Mouse (Mus musculus) CH12.LX (cell line): ENCODE results near the gene Tusc2. TPM values are rescaled to one million over a fixed set of nuclear protein-coding genes. Genes with fewer than 3 reads are reported as not detected.

Experiments used
- DNase-seq: peaks from one replicate; pipeline ENCODE4 v3.0.0-alpha.2; 2013; ENCODE audit errors: extremely low read depth
- H3K27ac ChIP-seq: 2 replicates; pipeline ENCODE4 v1.5.1; 2012; ENCODE audit warnings: low read depth, mild to moderate bottlenecking, control low read depth, moderate library complexity; ENCODE audit not compliant: insufficient read depth
- H3K27me3 ChIP-seq: replicated peaks from 2 replicates; pipeline ENCODE3; 2012; ENCODE audit warnings: inconsistent platforms
- H3K36me3 ChIP-seq, 2 experiments: replicated peaks in 1 of 2; 2 replicates each; pipeline versions ENCODE3 to v1.6.1; 2012; ENCODE audit warnings: inconsistent platforms in 1 of 2, low read length in 1 of 2, mild to moderate bottlenecking in 1 of 2, mixed read lengths in 1 of 2, moderate library complexity in 1 of 2; ENCODE audit not compliant: control insufficient read depth in 1 of 2, insufficient read depth in 1 of 2
- H3K4me1 ChIP-seq, 2 experiments: 2 replicates each; pipeline ENCODE4 v1.6.1; 2012; ENCODE audit warnings: inconsistent platforms in 1 of 2, moderate library complexity in 1 of 2; ENCODE audit not compliant: insufficient read depth in 2 of 2, control insufficient read depth in 1 of 2
- H3K4me2 ChIP-seq: 2 replicates; pipeline ENCODE4 v1.6.1; 2012; ENCODE audit warnings: low read depth, mild to moderate bottlenecking, control low read depth; ENCODE audit not compliant: poor library complexity, insufficient read depth, severe bottlenecking
- H3K4me3 ChIP-seq, 3 experiments: fragments of 150-350 bp in 1 of 3; sonication (generic) in 1 of 3; replicated peaks in 1 of 3; 2 replicates each; pipeline versions ENCODE3 to v1.5.1; 2011 to 2012; ENCODE audit warnings: low read depth in 2 of 3, low read length in 2 of 3, mild to moderate bottlenecking in 2 of 3, moderate library complexity in 2 of 3, control low read depth in 1 of 3, improper control_type of control experiment in 1 of 3, inconsistent platforms in 1 of 3, mixed read lengths in 1 of 3; ENCODE audit not compliant: poor library complexity in 1 of 3
- H3K79me2 ChIP-seq: replicated peaks from 2 replicates; pipeline ENCODE4 v1.6.1; 2012; ENCODE audit warnings: mild to moderate bottlenecking, moderate library complexity; ENCODE audit not compliant: control insufficient read depth, poor library complexity, insufficient read depth, severe bottlenecking; ENCODE audit errors: extremely low read depth
- H3K9ac ChIP-seq: 2 replicates; pipeline ENCODE4 v1.6.1; 2012; ENCODE audit warnings: low read depth, mild to moderate bottlenecking, control low read depth, moderate library complexity; ENCODE audit not compliant: insufficient read depth
- H3K9me3 ChIP-seq: replicated peaks from 2 replicates; pipeline ENCODE3; 2012; ENCODE audit warnings: low read length, inconsistent platforms, mixed read lengths
- BHLHE40 ChIP-seq: IDR thresholded peaks from 2 replicates; pipeline ENCODE4 v1.6.1; 2011; ENCODE audit warnings: mild to moderate bottlenecking, low read depth, low read length, improper control_type of control experiment
- CHD2 ChIP-seq: IDR thresholded peaks from 2 replicates; pipeline ENCODE4 v1.6.1; 2011; ENCODE audit warnings: low read length, improper control_type of control experiment
- CTCF ChIP-seq, 2 experiments: IDR thresholded peaks in 1 of 2; conservative IDR thresholded peaks in 1 of 2; 2 replicates each; pipeline ENCODE4 v1.5.1; 2011 to 2012; ENCODE audit warnings: low read depth in 2 of 2, low read length in 2 of 2, improper control_type of control experiment in 1 of 2, inconsistent platforms in 1 of 2, mild to moderate bottlenecking in 1 of 2, moderate library complexity in 1 of 2
- E2F4 ChIP-seq: IDR thresholded peaks from 2 replicates; pipeline ENCODE4 v1.6.1; 2011; ENCODE audit warnings: low read depth, low read length, improper control_type of control experiment; ENCODE audit not compliant: insufficient replicate concordance
- ELF1 ChIP-seq: IDR thresholded peaks from 2 replicates; pipeline ENCODE4 v1.6.1; 2014; ENCODE audit warnings: low read depth, mild to moderate bottlenecking, inconsistent platforms, low read length, improper control_type of control experiment
- ETS1 ChIP-seq: conservative IDR thresholded peaks from 2 replicates; pipeline ENCODE4 v1.6.1; 2012; ENCODE audit warnings: low read depth, mild to moderate bottlenecking, inconsistent platforms, low read length, improper control_type of control experiment, moderate library complexity
- GABPA ChIP-seq: IDR thresholded peaks from 2 replicates; pipeline ENCODE4 v1.6.1; 2012; ENCODE audit warnings: low read depth, low read length, improper control_type of control experiment, inconsistent platforms; ENCODE audit not compliant: insufficient replicate concordance
- HCFC1 ChIP-seq: IDR thresholded peaks from 2 replicates; pipeline ENCODE4 v1.6.1; 2012; ENCODE audit warnings: low read depth, mild to moderate bottlenecking, inconsistent platforms, low read length, improper control_type of control experiment
- JUN ChIP-seq: IDR thresholded peaks from 2 replicates; pipeline ENCODE4 v1.6.1; 2011; ENCODE audit warnings: low read depth, mild to moderate bottlenecking, low read length, improper control_type of control experiment, moderate library complexity; ENCODE audit not compliant: insufficient read depth
- KAT2A ChIP-seq: IDR thresholded peaks from 2 replicates; pipeline ENCODE4 v1.6.1; 2012; ENCODE audit warnings: low read length, improper control_type of control experiment, inconsistent platforms; ENCODE audit not compliant: insufficient replicate concordance
- MAFK ChIP-seq: IDR thresholded peaks from 2 replicates; pipeline ENCODE4 v1.6.1; 2011; ENCODE audit warnings: low read length, improper control_type of control experiment; ENCODE audit not compliant: insufficient replicate concordance
- MAX ChIP-seq: IDR thresholded peaks from 2 replicates; pipeline ENCODE4 v1.6.1; 2011; ENCODE audit warnings: low read length, improper control_type of control experiment
- MAZ ChIP-seq: IDR thresholded peaks from 2 replicates; pipeline ENCODE4 v1.6.1; 2012; ENCODE audit warnings: low read depth, mild to moderate bottlenecking, inconsistent platforms, low read length, improper control_type of control experiment, moderate library complexity
- MEF2A ChIP-seq: IDR thresholded peaks from 2 replicates; pipeline ENCODE4 v1.6.1; 2014; ENCODE audit warnings: low read depth, mild to moderate bottlenecking, inconsistent platforms, low read length, improper control_type of control experiment, borderline replicate concordance
- MXI1 ChIP-seq: IDR thresholded peaks from 2 replicates; pipeline ENCODE4 v1.6.1; 2011; ENCODE audit warnings: mild to moderate bottlenecking, low read depth, low read length, improper control_type of control experiment
- MYC ChIP-seq: IDR thresholded peaks from 2 replicates; pipeline ENCODE4 v1.6.1; 2011; ENCODE audit warnings: low read depth, mild to moderate bottlenecking, improper control_type of control experiment, low read length
- NELFE ChIP-seq: IDR thresholded peaks from 2 replicates; pipeline ENCODE4 v1.6.1; 2011; ENCODE audit warnings: low read depth, low read length, improper control_type of control experiment
- NRF1 ChIP-seq: IDR thresholded peaks from 2 replicates; pipeline ENCODE4 v1.6.1; 2014; ENCODE audit warnings: low read depth, mild to moderate bottlenecking, inconsistent platforms, low read length, improper control_type of control experiment, moderate library complexity
- POLR2A ChIP-seq: IDR thresholded peaks from 2 replicates; pipeline ENCODE4 v1.6.1; 2011; ENCODE audit warnings: low read depth, mild to moderate bottlenecking, improper control_type of control experiment, low read length
- POLR2AphosphoS2 ChIP-seq: IDR thresholded peaks from 2 replicates; pipeline ENCODE4 v1.6.1; 2011; ENCODE audit warnings: low read depth, low read length, improper control_type of control experiment
- RAD21 ChIP-seq: IDR thresholded peaks from 2 replicates; pipeline ENCODE4 v1.6.1; 2011; ENCODE audit warnings: low read depth, mild to moderate bottlenecking, low read length, improper control_type of control experiment, moderate library complexity
- RCOR1 ChIP-seq: conservative IDR thresholded peaks from 2 replicates; pipeline ENCODE4 v1.6.1; 2012; ENCODE audit warnings: low read depth, mild to moderate bottlenecking, inconsistent platforms, low read length, improper control_type of control experiment
- SIN3A ChIP-seq: IDR thresholded peaks from 2 replicates; pipeline ENCODE4 v1.6.1; 2012; ENCODE audit warnings: low read length, improper control_type of control experiment, inconsistent platforms
- SMC3 ChIP-seq: IDR thresholded peaks from 2 replicates; pipeline ENCODE4 v1.6.1; 2011; ENCODE audit warnings: low read depth, low read length, improper control_type of control experiment
- TBP ChIP-seq: conservative IDR thresholded peaks from 2 replicates; pipeline ENCODE4 v1.6.1; 2011; ENCODE audit warnings: low read depth, low read length, improper control_type of control experiment
- TCF12 ChIP-seq: IDR thresholded peaks from 2 replicates; pipeline ENCODE4 v1.6.1; 2014; ENCODE audit warnings: low read depth, mild to moderate bottlenecking, inconsistent platforms, low read length, improper control_type of control experiment
- UBTF ChIP-seq: IDR thresholded peaks from 2 replicates; pipeline ENCODE4 v1.6.1; 2012; ENCODE audit warnings: low read depth, mild to moderate bottlenecking, inconsistent platforms, low read length, improper control_type of control experiment, moderate library complexity
- USF1 ChIP-seq: IDR thresholded peaks from 2 replicates; pipeline ENCODE4 v1.6.1; 2014; ENCODE audit warnings: low read depth, mild to moderate bottlenecking, inconsistent platforms, low read length, improper control_type of control experiment
- USF2 ChIP-seq: conservative IDR thresholded peaks from 2 replicates; pipeline ENCODE4 v1.6.1; 2011; ENCODE audit warnings: low read depth, low read length, improper control_type of control experiment
- ZMIZ1 ChIP-seq: IDR thresholded peaks from 2 replicates; pipeline ENCODE4 v1.6.1; 2012; ENCODE audit warnings: low read depth, mild to moderate bottlenecking, inconsistent platforms, low read length, improper control_type of control experiment
- ZNF384 ChIP-seq: IDR thresholded peaks from 2 replicates; pipeline ENCODE4 v1.6.1; 2012; ENCODE audit warnings: low read depth, low read length, improper control_type of control experiment, inconsistent platforms
- dilution Hi-C: fragments of 300-500 bp; cut with MboI; formaldehyde crosslinking; loops from 2 replicates; pipeline ENCODE4 v1.14.3; 2020; ENCODE audit warnings: low sequenced_read_pairs; ENCODE audit not compliant: extremely low pct_unique_long_range_greater_than_20kb, extremely low pct_ligation_motif_present
- in situ Hi-C: fragments of 300-500 bp; cut with MboI; formaldehyde crosslinking; loops from 3 replicates; pipeline ENCODE4 v1.14.3; 2019; ENCODE audit warnings: low sequenced_read_pairs, low pct_ligation_motif_present, low pct_unique_long_range_greater_than_20kb, mixed read lengths
- polyA plus RNA-seq: library from polyadenylated mRNA; unstranded; fragments of >175 nt; gene quantifications from 2 replicates; pipeline ENCODE4 v1.2.1, GENCODE M21; 2012; ENCODE audit warnings: low read depth; ENCODE audit not compliant: insufficient read length
- total RNA-seq, 2 experiments: library from RNA; depleted of rRNA; stranded (reverse); fragments of 300-350 nt in 1 of 2; fragments of >200 nt in 1 of 2; gene quantifications; 2 replicates each; pipeline ENCODE4 v1.2.3; 2012 to 2014

Tusc2 gene
- total and polyA plus RNA-seq, 3 experiments, result 23.0 to 39.2 (median 33.3) TPM

DNA sequence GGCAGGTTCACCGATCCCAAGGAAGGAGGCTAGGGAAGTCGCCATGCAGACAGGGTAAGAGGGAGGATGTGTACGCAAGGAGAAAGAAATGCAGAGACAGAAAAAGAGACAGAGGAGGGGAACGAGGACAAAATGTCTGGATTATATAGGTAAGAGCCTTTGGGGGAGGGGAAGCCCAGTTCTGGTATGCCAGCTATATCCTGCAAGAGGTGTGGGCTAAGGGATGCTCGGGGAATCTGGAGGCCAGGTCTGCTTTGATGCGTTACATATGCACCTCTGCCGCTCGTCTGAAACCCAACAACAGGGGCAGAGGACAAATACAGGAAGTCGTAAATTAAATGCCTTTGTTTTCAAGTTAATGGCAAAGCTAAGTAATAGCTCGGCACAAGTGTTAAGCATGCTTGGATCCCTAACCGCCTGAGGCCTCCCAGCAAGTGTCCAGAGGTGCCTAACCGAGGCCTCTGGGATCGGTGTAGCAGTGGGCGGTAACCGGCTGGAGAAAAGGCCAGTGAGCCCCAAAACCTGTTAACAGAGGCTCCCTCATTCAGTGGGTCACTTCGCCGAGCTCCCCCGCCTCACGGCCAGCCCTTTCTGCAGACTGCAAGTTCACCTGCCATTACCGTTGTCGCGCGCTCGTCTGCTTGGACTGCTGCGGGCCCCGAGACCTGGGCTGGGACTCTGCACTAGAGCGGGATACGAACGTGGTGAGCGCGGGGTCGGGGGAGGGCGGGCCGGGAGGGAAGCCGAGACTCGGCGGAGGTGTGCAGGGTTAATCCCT is 9.3 kb upstream of the Tusc2 start:
- Histone ChIP-seq H3K4me2 (peak overlapping the region; percentile 77), H3K27ac (no peak overlapping the region)
- no peak for DNase-seq
- dilution Hi-C loops, result no loop called here
- no peak for TF ChIP-seq SIN3A
- no peak for TF ChIP-seq MAFK
- TF ChIP-seq ELF1, result no peak
- no peak for TF ChIP-seq ZMIZ1
- no peak for TF ChIP-seq POLR2AphosphoS2
- TF ChIP-seq RCOR1, result no peak
- no peak for TF ChIP-seq CHD2
- TF ChIP-seq SMC3, result no peak
- no peak for TF ChIP-seq MYC
- no peak for TF ChIP-seq TCF12
- no peak for TF ChIP-seq USF1
- no peak for TF ChIP-seq GABPA
- TF ChIP-seq CTCF (conservative IDR thresholded peaks at IDR 0.05 in 1 of 2, IDR thresholded peaks at IDR 0.05 in 1 of 2; ENCODE audit: low read depth in 2 of 2, low read length in 2 of 2), result no peak
- TF ChIP-seq RAD21, result no peak
- no peak for TF ChIP-seq BHLHE40
- no peak for TF ChIP-seq KAT2A
- TF ChIP-seq MEF2A, result no peak
- no peak for TF ChIP-seq MAX
- TF ChIP-seq, all 38 proteins: peak for 0
- Histone ChIP-seq H3K4me3 (peak overlapping the region; percentile 68 to 81 (median 69)), H3K4me1 (peaks cover 10 to 30% of the 10 kb centered on the region in 2 experiments), H3K79me2 (peaks cover 29% of the 10 kb centered on the region), H3K9me3 (no peaks in the 10 kb centered on the region), H3K36me3 (peaks cover 21 to 40% of the 10 kb centered on the region in 2 experiments), H3K27me3 (no peaks in the 10 kb centered on the region), H3K9ac (peak overlapping the region; percentile 62)
- in situ Hi-C loops, result no loop called here

DNA sequence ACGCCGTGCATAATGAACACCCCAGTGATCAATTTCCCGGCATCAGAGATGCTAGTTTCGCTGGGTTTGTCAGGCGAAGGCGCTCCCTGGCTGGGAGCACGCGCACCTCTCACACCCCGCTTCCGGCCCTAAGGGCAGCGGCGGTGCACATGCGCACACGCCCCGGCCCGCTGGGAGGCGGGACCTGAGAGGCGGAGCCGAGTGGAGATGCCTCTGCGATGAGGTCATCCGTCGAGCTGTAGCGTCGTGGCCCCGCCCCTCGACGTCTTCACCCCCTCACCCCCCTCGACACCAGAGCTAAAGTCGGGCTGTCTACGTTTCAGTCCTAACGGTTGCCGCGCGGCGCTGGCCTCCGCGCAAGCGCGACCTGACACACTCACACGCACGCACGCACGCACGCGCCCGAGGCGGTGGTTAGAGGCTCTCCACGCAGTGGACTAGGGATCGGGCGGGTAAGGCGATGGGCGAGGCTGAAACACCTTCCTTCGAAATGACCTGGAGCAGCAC is 8.7 kb upstream of the Tusc2 start:
- in situ Hi-C loops (no loop called here), dilution Hi-C loops (no loop called here)
- H3K27me3 ChIP-seq, result no peaks in the 10 kb centered on the region
- TF ChIP-seq ETS1 (peak; percentile 49; the same call in 1 of the 2 replicates), RCOR1 (no peak), USF2 (no peak), JUN (peak; percentile 80), NELFE (peak; percentile 77), POLR2A (peak; percentile 93), NRF1 (peak; percentile 88), SIN3A (peak; percentile 77), TBP (no peak), MAZ (peak; percentile 80; the same call in 1 of the 2 replicates), BHLHE40 (peak; percentile 83), MEF2A (peak; percentile 6; the same call in 1 of the 2 replicates), KAT2A (0 out of 2 replicates have a peak, but pooled peaks have one; percentile 12), ZNF384 (no peak), MXI1 (peak; percentile 92), E2F4 (0 out of 2 replicates have a peak, but pooled peaks have one; percentile 48), HCFC1 (peak; percentile 42), ELF1 (peak; percentile 90), UBTF (no peak)

More for the DNA sequence above, 8.7 kb upstream of the Tusc2 start:
- Histone ChIP-seq H3K9me3 (no peaks in the 10 kb centered on the region), H3K9ac (peak overlapping the region; percentile 77), H3K36me3 (peaks cover 26 to 46% of the 10 kb centered on the region in 2 experiments), H3K79me2 (peaks cover 29% of the 10 kb centered on the region), H3K27ac (peak overlapping the region; percentile 82), H3K4me1 (peaks cover 10 to 30% of the 10 kb centered on the region in 2 experiments), H3K4me3 (peak overlapping the region; percentile 69 to 91 (median 83)), H3K4me2 (peak overlapping the region; percentile 77; the same call in 1 of the 2 replicates)
- DNase-seq, result peak; percentile 97
